Mouse (Mus musculus) gastrocnemius, adult 18-20 months (tissue): ENCODE results near the gene Hoxa10. TPM values are rescaled to one million over a fixed set of nuclear protein-coding genes. Genes with fewer than 3 reads are reported as not detected.
A peak's percentile ranks its signal among the peaks of the same experiment; 100 is the strongest.

Experiments used
- DNase-seq: peaks from one replicate; pipeline ENCODE4 v3.0.0; 2021; ENCODE audit warnings: low spot score
- total RNA-seq, 2 experiments: library from RNA; stranded (reverse); gene quantifications; 2 replicates each; pipeline ENCODE4 v1.2.3; 2021

The Hoxa10 gene
- total RNA-seq, 2 experiments from 2014 or later, result 13.7 to 15.0 TPM

DNA sequence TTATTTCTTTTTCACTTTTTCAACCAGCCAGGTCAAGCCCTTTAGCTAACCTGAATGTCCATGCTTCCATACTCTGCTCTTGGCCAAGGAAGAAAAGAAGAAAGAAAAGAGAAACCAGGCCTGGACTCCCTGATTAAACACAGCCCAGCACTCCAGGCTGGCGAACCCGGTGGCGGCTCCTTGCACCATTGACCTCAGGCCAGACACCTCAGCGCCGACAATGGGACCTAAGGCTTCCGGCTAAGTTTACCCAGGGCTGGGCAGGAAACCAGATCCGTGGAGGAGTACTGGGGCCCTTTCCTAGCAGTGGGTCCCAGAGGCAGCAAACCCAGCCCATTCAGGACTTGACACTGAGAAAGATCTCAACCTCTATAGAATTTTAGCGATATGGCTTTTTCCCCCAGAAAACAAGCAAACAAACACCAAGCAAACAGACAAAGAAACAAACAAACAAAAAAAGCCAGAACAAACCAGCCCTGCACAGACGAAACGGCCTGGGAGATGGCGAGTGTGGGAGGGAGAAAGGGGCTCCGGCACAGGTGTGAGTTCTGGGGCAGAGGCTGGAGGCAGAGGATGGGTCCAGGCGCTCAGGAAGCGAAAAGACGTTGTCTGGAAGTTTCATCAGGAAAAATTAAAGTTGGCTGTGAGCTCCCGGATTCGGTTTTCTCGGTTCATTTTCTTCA lies 8.6 kb downstream of the Hoxa10 start:
- DNase-seq, result no peak

DNA sequence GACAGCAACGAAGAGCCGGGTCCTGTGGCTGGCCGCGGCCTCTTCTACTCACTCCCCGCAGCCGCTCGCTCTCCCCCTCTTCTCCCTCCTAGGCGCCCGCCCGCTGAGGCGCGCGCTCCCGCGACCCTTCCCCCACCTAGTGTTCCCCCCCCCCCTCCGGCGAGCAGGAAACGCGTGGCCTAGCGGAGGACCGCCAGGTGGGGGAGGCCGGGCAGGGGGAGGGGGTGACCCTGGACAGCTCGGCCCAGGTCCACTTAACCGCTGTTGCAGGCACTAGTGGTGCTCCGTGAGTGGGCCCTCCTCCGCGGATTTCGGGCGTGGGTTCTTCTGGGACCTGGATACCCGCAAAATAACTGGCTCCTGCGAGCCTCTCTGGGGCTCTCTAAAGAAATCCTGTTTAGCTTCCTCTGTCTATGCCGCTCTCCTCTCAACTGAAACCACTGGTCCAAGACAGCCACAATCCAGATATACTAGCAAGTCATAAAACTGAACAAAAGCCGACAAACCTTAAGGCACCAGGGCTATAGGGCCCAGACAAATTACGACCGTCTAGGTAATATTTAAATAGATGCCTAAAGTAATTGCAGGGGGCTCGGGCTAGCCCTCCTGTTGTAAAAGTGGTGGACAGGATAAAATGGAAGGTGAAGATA lies 10.0 kb downstream of the Hoxa10 start, which contains the start of gene Hoxa9:
Gene Hoxa9 (minus strand): TSS at position 574 of the 650 bp plus-strand sequence.
- no peak for DNase-seq

DNA sequence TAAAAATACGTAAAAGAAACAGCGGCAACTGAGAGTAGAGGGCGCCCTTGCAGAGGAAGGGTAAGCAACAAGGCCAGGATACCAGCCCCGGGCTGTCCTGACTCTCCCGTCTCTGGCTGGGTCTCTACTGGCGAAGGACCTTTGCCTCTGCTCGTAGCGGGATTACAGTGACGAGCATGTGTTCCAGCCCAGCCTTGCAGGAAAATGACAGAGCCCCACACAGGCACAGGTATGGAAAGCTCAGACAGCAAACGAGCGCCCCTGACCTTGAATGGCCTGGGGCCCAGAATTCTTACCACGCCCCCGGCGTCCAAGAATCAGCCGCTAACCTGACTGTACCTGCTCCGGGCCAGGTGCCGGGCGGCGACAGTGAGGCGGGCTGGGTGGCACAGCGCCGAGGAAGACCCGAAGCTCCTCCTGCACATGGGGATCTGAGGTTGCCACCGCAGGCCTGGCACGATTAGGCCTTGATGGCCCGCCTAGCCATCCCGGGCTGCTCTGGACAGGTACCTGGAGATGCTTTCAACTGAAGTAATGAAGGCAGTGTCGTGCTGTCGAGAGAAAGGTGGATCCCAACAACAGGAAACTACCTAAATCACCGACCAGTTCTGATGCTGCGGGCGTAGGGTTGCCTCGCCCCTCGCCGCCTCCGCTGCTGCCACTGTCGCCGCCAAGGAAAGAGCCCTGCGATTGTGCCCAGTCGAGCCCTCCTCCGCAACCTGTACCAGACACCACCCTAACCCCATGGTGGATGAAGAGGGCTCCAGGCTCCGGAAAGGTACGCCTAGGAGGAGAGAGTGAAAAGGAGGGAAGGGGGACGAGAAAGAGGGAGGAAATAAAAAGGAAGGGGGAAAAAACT lies 10.9 kb downstream of the Hoxa10 start:
- no peak for DNase-seq

DNA sequence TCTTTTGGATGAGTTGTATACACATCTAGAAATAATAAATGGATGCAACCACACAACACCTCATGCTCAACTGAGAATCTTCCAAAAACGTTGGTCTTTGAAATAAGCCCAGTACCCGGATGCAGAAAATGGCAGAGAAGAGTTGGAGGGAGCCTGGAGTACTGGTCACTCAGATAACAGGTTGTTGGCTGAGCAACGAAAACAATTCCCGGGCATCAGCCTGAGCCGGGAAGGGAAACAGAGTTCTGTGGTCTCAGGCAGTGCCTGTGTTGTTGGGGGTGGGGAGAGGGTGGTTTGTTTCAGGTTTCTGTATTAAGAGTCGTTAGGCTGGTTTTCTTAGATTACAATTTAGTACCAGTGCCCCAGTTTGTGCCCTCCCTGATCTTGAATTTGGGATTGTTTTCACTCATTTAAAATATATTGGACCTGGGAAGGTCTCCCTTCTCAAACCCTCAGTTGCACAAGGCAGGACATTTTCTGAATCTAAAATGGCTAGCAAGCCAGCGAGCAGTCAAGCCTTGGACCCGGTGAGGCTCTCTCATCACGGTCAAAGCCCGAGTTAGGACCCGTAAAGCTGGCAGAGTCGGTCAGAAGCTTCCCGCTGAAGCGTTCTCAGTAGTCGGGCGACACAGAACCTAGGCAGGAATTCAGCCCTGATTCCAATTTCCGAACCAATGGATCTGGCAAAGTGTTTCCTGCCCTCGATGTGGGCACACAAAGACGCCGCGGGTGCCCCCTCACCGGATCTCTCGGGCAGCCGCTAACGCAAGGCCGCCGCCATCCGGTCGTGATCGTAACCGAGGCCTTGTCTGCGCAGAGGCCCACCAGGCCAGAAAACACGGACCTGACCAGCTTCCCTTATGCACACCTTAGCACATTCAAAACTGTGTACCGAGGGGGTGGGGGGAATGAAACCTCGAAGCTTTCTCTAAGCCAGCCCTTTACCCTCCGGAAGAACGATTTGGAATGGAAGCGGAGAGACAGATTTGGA lies 11.9 kb downstream of the Hoxa10 start:
- DNase-seq, result no peak

DNA sequence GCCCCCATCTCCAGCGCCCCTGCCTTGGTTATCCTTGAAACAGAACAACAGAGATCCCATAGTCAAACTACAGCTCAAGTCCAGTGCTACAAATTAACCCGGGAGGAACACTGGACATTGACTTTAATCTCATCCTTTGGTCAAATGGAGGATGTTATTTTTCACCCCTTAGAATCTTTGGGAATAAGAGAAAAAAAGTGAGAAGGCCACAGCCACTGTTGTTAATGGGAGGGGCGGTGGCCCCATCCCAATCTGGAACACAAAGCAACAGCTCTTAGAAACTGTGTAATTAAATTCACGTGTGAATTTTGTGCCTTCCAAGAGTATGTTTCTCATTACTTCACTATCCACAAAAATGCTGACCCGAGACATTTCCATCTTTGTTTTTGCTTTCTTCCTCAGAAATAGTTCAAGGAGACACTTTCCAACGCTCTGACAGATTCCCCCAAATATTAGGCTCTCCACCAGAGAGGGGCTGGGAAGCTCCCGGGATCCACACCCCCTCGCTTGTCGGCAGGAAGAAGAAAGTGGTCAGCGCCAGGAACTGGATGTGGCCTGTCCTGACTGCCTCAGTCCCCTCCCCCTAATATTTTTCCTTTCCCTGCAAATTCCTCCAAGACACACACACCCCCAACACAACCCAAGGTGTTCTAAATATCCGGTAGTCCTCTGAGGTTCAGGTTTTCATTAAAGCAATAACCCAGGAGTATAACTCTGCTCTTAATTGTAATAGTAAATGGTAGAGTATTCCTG lies 13.0 kb downstream of the Hoxa10 start:
- no peak for DNase-seq

DNA sequence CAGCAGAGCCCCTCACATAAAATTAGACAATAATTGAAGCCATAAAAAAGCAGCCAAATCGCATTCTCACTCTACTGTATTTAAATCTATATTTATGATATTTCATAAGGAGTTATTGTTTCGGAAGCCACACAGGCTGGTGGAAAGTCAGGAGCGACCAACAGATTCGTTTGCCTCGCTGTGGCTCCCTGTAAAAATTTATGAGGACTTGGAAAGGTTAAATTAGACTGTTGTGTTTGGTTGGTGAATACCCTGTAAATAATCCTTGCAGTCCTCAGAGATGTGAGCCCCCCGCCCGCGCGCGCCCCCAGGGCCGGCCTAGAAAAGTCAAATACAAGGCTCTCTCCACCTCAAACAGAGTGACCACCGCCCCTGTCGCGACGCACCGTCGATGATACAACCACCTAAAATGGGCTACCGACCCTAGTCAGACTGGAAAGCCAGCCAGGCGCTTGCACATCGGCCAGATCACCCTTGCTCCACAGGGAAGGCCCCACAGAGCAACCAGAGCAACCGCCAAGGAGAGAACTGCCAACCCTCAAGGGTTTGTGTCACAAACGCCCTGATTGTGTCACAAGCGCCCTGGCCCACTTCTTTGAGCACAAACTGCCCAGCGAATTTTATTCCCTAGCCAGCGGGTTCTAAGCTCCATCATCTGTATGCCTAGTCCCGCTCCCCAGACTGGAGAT lies 13.9 kb downstream of the Hoxa10 start:
- no peak for DNase-seq

DNA sequence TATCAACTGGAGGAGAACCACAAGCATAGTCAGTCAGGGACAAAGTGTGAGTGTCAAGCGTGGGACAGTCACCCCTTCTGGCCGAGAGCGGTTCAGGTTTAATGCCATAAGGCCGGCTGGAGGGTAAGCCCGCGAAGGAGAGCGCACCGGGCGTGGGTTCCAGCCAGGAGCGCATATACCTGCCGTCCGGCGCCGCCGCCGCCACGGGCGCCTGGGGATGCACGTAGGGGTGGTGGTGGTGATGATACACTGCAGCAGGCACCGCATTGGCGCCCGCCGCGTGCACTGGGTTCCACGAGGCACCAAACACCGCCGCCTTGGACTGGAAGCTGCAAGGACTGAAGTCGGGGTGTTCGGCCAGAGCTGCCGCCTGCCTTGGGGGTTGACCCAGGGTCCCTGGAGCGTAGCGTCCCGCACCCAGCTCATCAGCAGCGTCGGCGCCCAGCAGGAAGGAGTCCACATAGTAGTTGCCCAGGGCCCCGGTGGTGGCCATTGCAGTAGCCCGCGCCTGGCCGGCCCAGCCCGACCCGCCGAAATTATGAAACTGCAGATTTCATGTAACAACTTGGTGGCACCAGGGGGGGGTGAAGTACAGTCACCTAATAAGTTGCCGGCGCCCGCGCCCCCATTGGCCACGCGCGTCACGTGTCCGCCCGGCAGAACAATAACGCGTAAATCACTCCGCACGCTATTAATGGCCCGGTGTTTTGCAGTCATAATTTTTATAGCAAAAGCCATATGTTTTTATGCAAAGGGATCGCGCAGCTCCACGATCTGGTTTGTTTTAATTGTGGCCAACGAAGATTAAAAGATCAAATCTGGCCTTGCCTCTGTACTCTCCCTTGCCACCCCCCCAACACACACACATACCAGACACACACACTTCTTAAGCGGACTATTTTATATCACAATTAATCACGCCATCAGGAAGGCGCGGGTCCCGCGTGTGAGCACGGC lies 14.8 kb downstream of the Hoxa10 start:
- DNase-seq, result peak; percentile 86

DNA sequence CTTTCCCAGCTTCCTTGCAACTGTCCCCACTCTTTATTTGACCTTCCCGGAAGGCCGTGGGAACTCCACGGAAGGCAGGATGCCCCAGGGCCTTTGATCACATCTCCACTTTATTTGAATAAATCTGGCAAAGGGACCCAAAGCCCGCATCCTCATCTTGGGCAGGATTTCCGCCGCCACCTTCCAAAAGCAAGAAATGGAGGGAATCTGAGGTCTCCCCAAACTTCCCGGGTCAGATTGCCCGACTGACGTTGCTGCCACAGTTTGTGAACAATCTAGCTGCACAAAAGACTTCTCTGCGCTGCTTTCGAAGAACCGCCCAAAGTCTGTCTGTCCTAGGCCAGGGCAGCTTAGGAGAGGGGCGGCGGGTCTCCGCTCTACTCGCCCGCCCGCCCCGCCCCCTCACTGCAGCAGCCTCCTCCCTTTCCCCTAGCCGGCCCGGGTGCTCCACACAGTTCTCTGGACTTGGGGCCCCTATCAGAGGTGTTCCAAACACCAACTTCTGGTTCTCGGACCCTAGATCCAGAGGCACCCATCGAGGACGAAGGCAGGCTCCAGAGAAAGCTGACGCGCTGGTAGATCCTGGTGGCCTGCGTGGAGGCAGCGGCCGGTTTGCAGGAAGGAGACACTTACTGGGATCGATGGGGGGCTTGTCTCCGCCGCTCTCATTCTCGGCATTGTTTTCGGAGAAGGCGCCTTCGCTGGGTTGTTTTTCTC lies 15.6 kb downstream of the Hoxa10 start:
- no peak for DNase-seq

DNA sequence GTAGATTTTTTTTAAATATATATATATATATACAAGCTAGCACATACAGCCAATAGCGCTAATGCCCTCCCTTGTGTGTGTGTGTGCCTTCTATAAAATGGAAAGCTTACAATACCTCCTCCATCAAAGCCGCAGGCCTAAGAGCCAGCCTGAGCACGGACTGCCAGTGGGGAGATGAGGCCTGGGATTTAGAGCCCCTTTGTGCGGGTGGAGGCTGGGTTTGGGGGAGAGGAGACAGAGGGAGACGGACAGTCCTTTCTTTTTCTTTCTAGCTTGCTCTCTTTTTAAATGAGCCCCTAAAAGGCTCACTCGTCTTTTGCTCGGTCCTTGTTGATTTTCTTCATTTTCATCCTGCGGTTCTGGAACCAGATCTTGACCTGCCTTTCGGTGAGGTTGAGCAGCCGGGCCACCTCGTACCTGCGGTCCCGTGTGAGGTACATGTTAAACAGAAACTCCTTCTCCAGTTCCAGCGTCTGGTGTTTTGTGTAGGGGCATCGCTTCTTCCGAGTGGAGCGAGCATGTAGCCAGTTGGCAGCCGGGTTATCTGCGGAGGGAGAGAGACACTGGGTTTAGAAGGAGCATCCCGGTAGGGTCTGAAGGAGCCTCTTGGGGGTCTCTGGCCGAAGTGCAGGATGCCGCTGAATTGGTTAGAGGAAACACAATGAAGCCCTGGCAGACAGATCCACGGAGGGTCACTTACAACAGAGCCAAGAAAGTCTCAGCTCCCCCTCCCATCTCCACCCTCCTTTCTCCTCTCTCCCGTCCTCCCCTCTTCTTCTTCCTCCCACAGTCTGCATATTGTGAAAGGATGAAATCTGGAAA lies 16.5 kb downstream of the Hoxa10 start:
- no peak for DNase-seq

DNA sequence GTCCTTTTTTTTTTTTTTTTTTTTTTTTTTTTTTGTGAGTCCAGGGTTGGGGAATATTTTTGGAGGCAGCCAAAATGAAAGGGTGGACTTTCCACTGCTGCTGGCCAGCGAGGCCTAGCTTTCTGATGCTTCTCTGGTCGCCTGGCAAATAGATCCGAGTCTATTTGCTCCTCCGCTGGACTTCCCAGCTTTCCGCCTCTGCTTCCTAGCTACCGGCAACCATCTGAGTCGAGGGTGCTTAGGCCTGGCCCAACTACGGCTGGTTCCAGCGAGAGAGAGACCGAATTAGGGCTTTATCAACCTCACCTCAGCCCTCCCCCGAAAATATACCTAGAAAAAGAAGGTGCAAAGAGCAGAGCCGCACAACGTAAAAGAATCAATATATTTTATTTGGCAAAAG lies 17.9 kb downstream of the Hoxa10 start:
- no peak for DNase-seq

DNA sequence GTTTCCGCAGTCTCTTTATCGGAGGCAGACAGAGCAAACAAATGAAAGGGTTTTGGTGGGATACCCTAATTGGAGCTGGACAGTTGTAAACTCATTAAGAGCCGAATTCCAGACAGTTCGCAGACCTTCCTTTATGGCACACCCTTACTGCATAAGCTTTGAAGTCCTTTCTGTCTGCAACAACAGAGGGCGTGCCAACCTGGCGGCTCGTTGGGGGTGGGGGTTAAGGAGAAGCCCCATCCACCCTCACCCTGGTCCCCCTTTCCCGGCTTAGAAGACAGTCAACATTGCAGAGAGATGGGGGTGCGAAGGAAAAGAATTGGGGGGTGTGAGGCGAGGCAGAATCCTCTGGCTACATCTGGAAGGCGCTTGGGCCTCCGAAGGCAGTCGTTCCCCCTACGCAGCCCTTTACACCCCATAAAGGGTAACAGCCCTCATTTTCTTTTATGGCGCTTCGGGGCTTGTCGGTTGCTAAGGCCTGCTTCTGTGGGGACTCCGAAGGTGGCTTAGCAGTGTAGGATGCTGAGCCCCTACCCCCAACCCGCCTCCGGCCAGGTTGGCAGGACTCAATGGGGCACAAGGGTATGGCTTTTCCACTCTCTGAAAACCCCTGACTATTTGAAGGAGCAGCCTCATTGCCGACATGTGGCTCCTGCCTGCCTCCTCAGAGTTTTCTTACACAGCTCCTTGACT lies 18.5 kb downstream of the Hoxa10 start:
- no peak for DNase-seq

DNA sequence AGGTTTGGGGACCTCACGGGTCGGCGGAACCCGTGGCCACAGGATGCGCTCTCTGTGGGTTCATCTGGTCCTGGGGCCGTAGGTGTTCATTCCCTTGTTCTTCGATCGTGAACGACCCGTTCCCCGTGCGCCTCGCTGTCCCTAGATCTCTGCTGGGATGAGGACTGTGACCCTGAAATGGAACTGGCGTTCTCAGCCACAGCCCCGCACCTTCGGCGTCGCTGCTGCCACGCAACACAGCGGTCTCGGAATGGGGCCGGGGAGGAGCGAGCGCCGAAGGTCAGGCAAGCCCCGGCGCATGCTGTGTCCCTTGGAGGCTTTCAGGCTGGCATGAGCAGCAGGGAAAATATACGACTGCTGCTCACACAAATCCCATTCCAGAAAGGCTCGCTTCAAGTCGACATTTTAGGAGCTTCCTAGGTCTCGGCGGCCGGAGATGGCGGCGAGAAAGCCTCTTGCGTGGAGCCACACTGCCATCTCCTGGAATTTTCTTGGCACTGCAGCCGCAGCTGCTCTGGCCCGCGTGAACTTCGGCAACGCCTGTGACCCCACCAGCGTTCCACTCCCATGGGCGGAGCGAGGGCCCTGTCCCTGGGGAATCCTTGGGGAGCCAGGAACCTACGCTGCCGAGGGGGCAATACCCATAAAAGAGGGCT lies 19.2 kb downstream of the Hoxa10 start, which contains the start of gene Hoxa7:
Gene Hoxa7 (minus strand): TSS at position 518 of the 656 bp plus-strand sequence.
- peak; percentile 94 for DNase-seq

DNA sequence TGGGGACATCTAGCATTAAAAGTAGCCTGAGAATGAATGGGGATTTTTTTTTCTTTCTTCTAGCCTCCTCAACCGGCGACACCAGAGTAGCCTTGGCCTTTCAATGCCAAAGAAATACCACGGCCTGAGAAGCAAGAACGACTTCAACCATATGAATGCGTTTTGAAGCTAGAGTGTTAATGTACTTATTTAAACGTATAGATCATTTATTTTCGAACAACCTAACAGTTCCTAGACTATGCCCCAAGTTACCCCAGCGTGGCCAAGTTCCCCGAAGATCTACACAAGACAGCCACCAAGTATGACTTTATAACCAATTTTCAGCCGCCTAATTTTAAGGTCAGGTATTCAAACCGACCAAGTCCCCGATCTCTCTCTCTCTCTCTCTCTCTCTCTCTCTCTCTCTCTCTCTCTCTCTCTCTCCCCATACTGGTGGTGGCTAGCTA lies 19.8 kb downstream of the Hoxa10 start:
- DNase-seq, result no peak

DNA sequence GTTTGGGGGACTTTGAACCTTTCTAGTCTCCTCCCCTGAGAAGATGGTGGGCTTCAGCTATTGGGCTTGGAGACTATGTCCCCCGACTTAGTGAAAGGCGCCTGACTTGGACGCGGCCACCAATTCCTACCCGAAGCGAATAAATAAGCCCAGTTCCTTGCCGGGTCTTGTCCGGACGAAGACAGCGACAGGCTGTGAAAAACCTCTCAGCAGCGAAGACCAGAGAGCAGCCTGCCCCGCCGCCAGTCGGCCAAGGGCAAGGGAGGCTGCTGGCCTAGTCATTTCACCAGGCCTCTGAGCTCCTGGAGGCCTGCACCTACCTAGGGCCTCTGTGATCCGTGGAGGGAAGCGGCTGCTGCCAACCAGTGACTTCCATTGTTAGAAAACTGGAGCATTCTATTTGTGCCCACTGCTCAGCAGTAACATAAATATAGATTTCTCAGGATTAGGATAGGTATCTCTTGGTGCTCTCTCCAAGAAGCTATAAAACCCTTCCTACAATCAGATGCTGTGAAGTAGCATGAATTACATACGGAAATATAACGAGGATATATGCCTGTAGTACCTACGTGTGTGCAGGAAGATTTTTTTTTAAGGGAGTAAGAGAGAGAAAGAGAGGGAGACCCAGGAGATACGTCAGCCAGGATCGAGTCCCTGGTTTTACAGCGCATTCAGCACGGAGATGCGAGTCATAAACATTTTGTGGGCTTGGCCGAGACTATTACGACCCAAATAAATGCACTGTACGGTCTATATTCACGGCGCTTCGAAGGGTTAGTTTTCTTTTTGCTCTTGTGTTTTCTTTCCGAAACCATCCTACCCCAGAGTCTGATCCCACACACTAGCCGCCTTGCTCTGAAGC lies 20.4 kb downstream of the Hoxa10 start:
- no peak for DNase-seq
